Mouse (Mus musculus): Measurements from ENCODE around the gene Apoc4. TPM values are rescaled to one million over a fixed set of nuclear protein-coding genes. Genes with fewer than 3 reads are reported as not detected.

Apoc4 gene
- total RNA-seq, 2 experiments from 2014 or later, result not detected

DNA sequence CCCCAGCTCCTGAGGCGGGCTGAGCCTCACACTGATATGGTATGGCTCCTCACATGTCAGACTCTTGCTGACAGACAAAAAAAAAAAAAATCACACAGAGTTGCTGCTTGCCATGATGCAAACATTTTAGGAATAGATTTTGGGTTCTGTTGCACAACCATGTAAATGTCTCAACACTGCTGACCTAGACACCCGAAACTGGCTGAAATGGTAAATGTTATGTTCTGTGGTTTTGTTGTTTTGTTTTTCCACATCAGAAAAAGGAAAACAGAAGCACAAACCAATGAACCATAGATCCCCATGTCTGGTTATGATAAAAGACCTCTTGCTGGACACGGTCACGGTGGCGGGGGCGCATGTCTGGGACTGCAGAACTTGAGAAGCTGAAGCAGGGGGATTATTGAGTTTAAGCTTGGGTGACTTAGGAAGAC, 2.5 kb upstream of the Apoc4 start:
- DNase-seq (ENCODE audit: extremely low spot score in 1 of 2, low spot score in 1 of 2), result no peak

DNA sequence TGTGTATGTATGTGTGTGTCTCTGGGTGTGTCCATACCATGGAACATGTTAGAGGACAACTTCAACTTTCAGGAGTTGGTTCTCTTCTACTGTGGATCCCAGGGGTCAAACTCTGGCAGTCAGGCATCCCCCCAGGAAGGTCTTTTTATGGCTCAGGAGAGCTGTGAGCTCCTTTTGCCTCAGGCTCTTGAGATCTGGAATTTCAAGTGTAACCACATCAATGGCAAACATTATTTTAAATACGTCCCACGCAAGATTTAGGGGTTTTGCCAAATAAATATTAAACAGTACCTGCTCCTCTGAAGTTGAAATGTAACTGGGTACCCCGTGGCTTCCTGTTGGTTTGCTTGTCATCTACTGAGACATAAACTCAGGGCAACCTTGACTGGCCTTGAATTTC, 1.7 kb upstream of the Apoc4 start:
- no peak for DNase-seq (ENCODE audit: extremely low spot score in 1 of 2, low spot score in 1 of 2)

DNA sequence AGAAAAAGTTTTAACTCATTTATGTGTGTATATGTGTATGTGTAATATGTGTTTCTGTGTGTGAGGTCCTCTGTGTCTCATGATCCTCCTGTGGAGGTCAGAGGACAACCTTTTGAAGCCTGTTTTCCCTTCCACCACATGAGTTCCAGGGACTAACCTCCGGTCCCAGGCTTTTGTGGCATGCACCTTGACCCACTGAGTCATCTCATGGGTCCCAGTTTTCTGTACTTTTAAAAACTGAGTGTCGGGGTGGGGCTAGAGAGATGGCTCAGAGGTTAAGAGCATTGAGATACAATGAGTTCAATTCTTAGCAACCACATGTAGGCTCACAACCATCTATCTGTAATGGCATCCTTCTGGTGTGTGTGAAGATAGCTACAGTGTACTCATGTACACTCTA, 577 bp downstream of the Apoc4 start:
- no peak for DNase-seq (ENCODE audit: extremely low spot score in 1 of 2, low spot score in 1 of 2)

DNA sequence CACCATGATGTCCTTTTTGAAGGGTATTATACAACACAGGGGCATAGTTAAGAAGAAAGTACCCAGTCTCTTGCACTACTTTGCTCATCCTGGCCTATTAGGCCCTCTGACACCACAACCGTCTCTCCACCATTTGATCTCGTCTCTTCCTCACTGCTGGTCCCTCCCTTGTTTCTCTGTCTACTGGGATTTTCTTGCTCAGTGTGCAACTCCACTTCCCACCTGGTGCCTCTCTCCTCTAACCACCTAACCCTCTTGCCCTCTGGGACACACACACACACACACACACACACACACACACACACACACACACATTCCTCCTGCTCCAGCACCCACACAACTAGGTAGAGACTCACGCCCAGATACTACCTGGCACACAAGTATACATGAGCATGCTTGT, 2.4 kb downstream of the Apoc4 start:
- no peak for DNase-seq (ENCODE audit: extremely low spot score in 1 of 2, low spot score in 1 of 2)

DNA sequence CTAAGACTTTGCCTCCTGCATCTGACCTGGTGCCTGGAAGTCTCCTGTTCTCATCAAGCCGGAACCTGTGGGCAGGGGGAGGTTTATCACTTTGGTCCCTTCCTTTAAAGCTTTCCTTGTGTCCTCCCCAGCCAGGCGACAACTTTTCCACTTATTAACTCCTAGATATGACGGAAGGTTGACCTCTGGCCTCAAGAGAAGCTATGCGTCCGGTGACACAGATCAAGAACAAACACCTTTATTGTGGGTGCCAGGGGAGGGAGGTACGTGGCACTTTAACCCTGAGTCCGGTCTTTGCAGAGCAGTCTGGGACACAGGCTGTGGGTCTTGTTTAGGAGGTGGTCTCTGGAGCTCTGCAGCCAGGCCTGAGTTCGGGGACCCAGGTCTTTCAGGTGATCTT, 3.4 kb downstream of the Apoc4 start, which contains the start of gene Apoc2:
Apoc2 (minus strand) TSS at position 70 of the 400 bp plus-strand sequence.
- no peak for DNase-seq (ENCODE audit: extremely low spot score in 1 of 2, low spot score in 1 of 2)

DNA sequence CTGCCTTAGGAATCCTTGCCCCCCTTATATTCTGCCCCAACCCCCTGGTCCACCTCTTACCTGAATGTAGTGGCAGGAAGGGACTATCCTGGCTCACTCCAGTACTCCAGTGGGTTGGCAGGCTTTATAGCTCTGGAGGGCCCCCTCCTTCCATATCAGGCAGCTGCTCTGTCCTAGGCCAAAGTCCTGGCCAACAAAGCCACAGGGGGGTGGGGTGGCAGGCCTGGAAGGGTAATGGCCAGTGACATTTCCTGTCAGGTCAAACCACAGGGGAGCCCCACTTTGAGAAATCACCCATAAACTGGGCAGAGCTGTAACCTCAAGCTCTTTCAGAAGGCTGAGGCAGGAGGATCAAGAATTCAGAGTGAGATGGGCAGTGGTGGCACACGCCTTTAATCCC, 4.6 kb downstream of the Apoc4 start:
- DNase-seq (ENCODE audit: extremely low spot score in 1 of 2, low spot score in 1 of 2), result no peak

DNA sequence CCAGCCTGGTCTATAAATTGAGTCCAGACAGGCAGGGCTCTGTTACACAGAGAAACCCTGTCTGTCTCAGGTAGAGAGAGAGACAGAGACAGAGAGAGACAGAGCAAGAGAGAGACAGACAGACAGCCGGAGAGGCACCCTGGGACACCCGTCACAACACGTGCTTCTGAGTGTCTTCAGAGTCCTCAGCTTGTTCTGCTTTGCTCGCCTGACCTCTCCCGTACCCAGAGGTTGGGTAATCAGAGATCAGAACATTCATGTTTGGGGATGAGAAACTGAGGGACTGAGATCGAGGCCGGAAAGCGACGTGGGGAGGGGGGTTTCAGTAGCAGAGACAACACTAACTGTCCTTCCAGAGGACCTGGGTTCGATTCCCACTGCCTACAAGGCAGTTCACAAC, 5.5 kb downstream of the Apoc4 start:
- no peak for DNase-seq (ENCODE audit: extremely low spot score in 1 of 2, low spot score in 1 of 2)

DNA sequence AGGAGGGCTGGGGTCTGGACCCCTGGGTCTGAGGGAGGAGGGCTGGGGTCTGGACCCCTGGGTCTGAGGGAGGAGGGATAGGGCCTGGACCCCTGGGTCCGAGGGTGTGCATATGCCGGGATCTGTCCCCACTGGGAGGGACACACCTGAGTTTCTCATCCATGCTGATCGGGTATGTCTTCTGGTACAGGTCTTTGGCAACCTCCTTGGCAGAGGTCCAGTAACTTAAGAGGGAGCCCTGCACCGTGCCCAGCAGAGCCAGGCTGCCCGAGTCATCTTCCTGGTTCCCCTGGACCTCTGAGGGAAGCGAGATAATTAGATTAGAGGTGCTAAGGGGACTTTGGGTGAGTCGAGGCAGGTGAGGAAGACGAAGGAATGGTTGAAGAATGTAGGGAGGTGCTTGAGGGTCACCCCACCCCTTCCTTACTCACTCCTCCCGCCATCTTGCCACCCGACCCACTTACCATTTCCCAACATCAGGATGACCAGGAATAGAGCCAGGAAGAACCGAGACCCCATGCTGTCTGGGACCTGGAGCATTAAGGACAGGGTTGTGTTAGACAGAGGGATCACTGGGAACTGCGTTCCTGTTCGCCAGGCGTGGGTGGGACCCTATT, 8.1 kb downstream of the Apoc4 start:
- no peak for DNase-seq (ENCODE audit: extremely low spot score in 1 of 2, low spot score in 1 of 2)

DNA sequence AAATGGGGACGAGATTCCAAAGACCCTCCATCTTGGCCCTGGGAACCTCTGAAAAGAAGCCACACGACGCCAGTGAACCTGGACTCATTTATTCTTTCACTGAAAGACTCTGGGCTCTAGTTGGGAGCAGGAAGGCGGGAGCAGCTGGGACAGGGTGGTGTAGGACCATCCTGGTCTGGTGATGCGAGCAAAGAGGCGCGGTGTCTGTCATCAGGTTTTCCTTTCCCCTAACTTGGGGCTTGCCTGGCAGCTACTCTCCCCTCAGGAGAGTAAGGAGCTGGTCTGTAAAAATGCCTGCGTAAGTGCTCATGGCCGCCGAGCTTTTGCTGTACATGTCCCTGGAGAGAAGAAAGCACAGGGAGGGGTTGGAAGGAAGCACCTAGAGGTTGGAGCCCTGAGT, 9.8 kb downstream of the Apoc4 start:
- DNase-seq (ENCODE audit: extremely low spot score in 1 of 2, low spot score in 1 of 2), result no peak

DNA sequence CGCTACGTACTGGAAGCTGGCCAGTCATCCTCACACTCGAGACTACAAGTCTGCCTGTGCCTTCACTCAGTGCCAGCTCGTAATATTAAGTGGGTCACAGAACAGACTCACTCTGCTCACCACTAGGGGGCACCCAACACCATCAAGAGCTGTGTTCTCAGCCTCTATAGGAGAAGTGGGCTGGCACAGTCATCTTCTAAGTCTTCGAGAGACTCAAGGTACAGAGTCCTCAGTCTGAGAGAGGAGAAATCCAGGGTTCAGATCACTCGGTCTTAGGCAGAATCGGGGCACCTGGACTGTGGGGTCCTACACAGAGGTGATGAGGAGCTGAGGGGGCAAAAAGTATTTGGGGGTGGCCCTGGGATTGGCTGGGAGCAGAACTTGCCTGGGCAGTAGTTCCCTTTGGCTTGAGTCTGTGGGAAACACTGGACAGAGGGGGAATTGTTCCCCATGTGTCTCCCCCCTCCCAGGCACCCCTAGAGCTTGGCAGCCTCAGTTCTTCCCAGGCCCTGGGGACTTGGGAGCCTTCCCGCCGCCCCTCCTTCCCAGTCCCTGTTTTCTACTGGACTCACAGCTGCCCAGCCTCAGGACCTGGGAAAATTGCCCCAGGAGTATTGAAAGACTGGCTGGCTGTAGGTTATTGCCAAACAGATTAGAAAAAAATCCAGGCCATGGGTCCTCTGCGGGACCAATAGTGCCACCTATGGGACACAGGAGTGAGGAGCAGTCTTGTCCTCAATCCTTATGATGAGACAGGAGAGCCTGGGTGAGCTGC, 12.1 kb downstream of the Apoc4 start:
- DNase-seq (ENCODE audit: extremely low spot score in 1 of 2, low spot score in 1 of 2), result peak; percentile 81 to 96

DNA sequence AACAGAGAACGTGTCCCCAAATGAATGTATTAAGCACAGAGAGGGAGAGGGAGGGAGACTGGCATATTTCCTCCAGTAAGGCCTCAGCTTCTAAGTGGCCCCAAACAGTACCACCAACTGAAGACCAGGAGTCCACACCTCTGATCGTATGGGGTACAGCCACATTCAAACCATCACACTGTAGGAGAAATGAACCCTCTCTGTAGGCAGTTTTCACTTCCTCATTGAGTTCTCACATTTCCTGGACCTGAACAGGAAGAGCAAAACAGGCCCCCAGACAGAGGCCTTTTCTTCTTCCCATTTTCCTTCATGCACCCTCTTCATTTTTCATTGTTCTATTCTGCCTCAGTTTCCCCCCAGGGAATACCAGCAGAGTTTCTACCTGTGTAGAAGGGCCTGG, 13.8 kb downstream of the Apoc4 start:
- no peak for DNase-seq (ENCODE audit: extremely low spot score in 1 of 2, low spot score in 1 of 2)

DNA sequence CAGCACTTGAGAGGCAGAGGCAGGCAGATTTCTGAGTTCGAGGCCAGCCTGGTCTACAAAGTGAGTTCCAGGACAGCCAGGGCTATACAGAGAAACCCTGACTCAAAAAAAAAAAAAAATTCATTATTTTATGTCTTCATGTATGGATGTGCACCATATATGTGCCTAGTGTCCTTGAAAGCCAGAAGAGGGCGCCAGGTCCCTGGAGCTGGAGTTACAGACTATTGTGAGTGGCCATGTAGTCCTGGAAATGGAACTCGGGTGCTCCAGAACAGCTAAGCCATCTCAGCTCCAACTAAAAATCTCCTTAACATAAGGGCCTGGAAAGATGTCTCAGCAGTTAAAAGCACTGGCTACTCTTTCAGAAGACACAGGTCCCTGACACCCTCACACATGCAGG, 14.5 kb downstream of the Apoc4 start:
- DNase-seq (ENCODE audit: extremely low spot score in 1 of 2, low spot score in 1 of 2), result no peak

DNA sequence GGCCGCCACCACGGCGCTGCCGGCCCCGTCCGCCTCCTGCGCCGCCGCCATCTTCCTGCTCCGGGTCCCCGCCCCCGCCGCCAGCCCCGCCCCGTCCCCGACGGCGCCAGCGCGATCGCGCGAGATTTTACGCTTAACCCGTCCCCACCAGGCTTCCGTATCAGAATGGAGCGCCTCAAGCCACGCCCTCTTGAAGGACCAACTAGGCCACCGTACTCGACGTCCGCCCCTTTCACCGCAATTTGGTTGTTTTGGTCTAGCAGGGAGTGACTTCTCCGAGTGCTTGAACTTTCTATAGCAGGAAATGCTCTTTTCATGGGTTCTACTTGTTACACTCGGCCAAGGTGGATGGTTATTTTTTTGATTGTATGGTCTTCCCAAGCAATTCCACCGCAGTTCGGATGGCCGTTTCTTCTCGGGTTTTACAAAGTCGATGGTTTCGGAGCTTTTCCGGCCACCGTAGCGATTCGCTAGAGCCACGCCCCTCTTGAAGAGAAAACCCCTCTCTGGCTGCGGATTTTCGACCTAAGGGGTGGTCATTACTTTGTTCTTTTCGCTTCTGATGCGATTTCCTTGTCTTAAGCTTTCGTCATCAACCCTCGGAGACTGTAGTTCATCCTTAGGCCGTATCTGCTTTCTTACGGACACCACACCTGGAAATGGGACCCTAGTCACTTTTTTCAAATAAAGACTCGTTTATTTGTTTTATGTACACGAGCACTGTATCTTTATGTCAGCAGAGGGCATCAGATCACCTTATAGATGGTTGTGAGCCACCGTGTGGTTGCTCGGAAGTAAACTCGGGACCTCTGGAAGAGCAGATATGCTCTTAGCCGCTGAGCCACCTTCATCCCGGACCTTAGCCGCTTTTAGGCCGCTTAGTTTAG, 16.1 kb downstream of the Apoc4 start, which contains the start of gene Clptm1:
Clptm1 (minus strand) TSS at position 79 of the 887 bp plus-strand sequence.
- DNase-seq (ENCODE audit: extremely low spot score in 1 of 2, low spot score in 1 of 2), result peak; percentile 93 to 97

DNA sequence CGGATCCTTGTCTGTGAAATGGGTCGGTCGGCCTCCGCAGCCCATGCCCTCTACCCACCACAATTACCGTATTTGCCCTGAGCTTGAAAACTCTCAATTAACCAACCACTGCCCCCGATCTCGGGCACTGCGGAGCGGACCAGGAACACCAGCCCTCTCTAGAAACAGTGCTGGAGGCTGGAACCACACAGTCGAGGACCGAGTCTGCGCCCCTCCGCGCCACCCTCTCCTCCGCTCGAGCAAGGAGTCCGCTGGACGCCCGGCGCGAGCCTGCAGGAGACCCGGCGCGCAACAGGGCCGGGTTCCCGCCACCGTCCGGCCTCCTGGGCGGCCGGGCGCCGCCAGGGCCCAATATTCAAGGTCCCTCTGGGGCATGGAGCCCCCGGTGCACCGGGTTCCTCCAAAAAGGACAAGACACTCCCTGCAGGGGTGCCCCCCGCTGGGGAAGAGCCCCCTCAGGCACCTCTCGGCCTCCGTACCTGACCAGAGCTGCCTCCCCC, 16.8 kb downstream of the Apoc4 start:
- DNase-seq (ENCODE audit: extremely low spot score in 1 of 2, low spot score in 1 of 2), result peak in 1 of 2 experiments; percentile 11

DNA sequence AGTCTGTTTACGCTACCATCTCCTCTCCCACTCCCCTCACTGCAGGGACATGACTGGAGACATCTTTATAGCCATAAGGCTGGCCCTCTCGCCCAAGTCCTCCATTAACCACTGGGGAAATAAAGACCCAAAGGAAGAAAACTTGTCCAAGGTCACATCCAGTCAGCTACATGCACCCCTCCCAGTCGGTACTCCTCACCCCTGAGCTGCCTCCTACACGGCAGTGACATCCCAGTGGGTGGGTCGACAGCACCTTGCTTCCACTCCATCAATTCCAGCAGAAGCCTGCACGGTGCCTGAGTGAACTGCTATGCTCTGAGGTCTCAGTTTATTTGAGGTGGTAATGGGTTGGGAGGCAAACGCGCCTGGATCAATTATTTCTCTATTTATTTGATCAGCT, 17.3 kb downstream of the Apoc4 start:
- DNase-seq (ENCODE audit: extremely low spot score in 1 of 2, low spot score in 1 of 2), result no peak

DNA sequence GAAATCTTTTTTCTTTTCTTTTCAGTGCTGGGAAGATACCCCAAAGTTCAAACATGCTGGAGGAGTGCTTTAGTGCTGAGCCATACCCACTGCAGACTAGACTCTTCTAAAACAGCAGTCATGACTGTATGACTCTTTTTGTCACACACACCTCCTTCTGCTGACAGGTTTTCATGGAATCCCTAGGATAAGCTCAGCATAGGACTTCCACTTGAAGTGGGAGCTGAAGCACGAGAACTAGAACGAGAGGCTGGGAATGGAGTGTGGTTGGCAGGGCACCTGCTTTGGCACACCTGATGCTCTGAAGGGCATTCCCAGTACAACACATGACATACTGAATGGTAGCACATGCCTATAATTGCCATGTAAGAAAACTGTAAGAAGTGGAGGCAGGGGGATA, 28.7 kb downstream of the Apoc4 start:
- no peak for DNase-seq (ENCODE audit: extremely low spot score in 1 of 2, low spot score in 1 of 2)

DNA sequence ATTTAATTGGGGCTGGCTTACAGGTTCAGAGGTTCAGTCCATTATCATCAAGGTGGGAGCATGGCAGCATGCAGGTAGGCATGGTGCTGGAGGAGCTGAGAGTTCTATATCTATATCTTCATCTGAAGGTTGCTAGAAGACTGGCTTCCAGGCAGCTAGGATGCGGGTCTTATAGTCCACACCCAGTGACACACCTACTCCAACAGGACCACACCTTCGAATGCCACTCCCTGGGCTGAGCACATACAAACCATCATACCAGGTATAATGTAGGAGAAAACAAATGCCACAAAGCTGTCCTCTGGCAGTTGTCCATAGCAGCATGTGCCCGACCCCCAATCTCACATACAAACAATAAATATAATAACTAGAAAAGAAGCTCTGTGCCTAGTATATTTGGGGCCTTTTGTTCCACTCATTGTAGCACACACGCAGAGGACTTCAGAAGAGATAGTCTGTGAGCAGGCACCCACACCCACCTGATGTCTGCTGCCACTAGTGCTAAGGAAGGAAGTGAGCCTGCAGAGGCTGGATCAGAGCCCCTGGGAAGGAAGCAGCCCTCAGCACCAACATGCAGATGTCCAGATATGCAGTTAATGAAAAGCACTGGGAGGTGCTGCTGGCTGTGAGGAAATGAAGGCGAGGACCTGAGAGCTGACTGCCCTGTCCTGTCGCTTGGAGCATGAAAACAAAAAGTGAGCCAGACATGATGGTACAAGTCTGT, 30.1 kb downstream of the Apoc4 start:
- no peak for DNase-seq (ENCODE audit: extremely low spot score in 1 of 2, low spot score in 1 of 2)

DNA sequence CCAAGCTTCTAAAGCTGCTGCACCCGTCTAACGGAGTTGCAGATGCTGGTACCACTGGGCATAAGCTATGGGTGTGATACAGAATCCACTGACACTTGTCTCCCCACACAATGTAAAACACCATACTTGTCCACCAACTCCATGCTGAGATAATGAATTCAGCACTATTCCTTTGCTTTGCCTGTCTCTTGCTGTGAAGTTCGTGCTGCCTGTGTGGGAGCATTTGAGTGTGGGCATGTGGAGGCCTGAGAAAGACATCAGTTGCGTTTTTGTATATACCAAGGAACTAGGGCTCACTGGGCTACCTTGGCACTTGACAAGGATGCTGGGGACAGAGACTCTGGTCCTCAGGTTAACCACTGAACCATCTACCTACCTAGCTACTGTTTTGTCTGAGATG, 40.1 kb downstream of the Apoc4 start:
- DNase-seq (ENCODE audit: extremely low spot score in 1 of 2, low spot score in 1 of 2), result no peak

DNA sequence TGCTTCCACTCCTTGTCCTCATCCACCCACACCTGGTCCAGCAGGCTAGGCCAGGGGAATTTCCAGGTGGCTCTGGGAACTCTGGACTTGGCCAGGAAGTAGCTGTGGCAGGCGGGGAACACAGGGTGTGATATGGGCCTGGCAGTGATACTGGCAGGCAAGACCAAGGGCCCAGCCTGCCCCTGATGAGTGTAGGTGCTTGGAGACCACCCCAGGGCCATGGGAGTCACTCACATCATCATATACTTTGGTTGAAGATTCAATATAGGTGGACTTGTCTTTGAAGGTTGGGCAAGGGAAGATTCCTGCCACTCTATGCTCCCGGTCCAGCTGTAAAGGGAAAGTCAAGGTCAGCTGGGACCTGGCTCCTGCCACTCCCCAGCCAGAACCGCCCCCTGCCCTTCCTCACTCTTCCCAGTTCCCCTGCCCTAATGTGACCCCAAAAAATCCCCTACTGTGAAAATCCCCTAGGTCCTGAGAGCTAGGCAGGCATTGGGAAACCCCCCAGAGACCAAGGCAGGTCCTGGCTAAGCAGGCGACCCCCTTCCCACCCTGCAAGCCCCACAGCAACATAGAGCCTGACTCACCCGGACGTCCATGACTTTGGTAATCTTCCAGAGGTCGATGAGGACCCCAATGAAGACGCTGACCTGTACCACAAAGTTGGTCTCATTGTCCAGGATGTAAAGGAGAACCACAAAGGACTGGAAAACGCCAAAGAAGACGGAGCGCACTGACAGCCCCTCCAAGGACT, 46.0 kb downstream of the Apoc4 start:
- DNase-seq (ENCODE audit: extremely low spot score in 1 of 2, low spot score in 1 of 2), result no peak

DNA sequence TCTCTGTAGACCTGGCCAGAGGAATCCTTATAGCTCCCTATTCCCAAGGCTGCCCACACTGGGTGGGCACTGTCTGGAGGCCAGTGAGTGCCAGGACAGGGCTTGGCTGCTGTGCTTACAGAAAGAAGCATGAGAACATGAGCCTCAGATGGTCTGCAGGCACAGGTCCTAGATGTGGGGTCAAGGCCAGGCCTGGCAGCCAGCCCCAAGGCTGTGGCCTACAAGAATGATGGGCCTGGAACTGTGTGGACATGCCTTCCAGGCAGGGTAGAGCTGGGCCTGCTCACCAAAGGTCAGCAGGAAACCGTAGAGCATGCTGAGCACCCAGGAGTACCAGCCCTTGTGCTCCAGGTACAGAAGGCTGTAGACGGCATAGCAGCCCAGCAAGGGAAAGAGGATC, 46.7 kb downstream of the Apoc4 start:
- DNase-seq (ENCODE audit: extremely low spot score in 1 of 2, low spot score in 1 of 2), result no peak
